Mouse (Mus musculus): ENCODE results near the gene Olfr1186.
"Not testable (repeated sequence)": the region's sequence is repeated elsewhere in the genome, so short reads cannot be mapped to it uniquely, and the experiment has no call there.

The Olfr1186 gene

DNA sequence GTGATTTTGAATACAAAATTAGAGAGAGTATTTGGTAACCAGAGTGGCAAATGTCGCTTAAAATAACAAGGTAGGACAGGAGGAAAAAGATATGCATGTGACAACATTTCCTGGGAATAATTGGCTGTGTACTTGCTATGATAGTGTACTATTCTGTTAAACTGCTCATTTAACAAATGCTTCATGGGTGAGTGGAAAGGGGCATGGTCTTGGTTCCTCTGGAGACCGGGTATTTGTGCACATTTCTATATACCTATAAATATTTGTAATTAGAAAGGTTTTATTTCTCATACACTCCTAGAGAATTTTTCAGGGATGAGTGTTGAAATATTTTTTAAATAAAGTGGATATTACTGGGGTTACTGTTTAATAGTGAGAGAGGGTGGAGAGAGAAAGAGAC lies at the start of gene Olfr1186:
TSS of gene Olfr1186 (plus strand) at position 301 of the 400 bp plus-strand sequence.
- DNase-seq (ENCODE audit: low read depth, low spot score), result no peak

DNA sequence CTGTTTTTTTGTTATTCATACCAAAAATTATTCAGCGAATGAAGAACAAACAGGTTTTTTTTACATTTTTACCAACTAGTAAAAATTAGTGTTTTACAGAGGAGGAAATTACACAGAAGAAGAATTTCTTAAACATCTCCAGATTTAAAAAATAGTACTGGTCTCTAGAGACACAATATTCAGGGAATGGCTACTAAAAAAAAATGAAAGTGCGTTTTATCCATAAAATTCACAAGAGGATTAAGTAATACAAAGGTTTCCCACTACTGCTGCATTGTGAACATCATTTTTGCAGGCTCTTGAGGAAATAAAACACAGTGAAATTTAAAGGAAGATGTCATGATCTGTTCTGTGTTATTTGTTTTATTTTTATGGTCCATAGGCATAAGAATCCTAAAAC lies 35.1 kb upstream of the Olfr1186 start, which contains the start of gene Olfr1184:
TSS of gene Olfr1184 (plus strand) at position 301 of the 400 bp plus-strand sequence.
- no peak for DNase-seq (ENCODE audit: low read depth, low spot score)

DNA sequence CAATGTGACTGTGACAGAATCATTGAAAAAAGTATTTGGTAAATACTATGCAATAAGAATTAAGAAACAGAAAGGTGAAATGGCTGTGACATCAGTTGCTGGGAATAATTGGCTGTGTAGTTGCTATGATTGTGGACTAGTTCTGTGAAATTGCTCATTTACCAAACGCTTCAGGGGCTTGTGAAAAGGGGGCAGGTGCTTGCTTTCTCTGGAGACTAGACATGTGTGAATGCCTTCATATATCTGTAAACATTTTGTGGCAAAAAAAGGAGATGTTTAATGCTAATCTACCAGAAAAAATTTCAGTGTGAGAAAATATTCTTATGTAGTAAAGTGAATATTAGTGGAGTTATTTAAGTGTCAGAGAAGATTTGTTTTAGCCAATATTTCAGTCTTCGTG lies 25.3 kb upstream of the Olfr1186 start, which contains the start of gene Olfr1185-ps1:
TSS of gene Olfr1185-ps1 (plus strand) at position 301 of the 400 bp plus-strand sequence.
- DNase-seq (ENCODE audit: low read depth, low spot score), result no peak

DNA sequence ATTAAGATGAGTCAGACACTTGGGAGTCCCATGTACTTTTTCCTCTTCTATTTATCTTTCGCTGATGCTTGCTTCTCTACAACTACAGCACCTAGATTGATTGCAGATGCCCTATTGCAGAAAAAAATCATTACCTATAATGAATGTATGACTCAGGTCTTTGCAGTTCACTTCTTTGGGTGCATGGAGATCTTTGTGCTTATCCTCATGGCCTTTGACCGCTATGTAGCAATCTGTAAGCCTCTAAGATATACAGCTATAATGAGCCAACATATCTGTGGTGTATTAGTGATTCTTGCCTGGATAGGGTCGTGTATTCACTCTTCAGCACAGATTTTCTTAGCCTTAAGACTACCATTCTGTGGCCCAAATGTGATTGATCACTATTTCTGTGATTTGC lies 7.4 kb downstream of the Olfr1186 start:
- no peak for DNase-seq (ENCODE audit: low read depth, low spot score)

GRCm38 (mm10) chr2:88556635-88557034 lies 38.3 kb downstream of the Olfr1186 start, which contains the start of gene Olfr1188:
TSS of gene Olfr1188 (plus strand) at chr2:88556935.
- no peak for DNase-seq (ENCODE audit: low read depth, low spot score)

DNA sequence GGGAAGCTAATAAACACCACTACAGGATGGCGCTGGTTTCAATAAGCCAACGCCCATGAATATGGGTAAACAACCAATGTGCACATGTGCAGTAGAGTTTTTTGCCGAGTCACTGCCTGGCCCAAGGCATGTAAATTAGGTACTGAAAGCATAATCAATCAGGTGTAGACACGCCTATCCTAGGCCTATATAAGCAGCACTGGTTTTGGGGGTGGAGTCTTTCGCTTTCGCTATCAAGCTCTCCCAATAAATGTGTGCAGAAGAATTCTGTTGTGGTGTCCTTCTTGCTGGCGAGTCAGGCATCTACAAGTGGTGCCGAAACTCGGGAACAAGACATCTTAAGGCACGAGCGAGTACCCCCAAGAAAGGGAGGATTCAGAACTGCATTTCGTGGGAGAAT lies 54.3 kb downstream of the Olfr1186 start:
- not testable (repeated sequence) for DNase-seq (ENCODE audit: low read depth, low spot score)

Data from brain, adult 2 months (tissue).